Mouse (Mus musculus): ENCODE data around the gene Rad51ap1.
A peak's percentile ranks its signal among the peaks of the same experiment; 100 is the strongest.

The Rad51ap1 gene

GRCm38 (mm10) chr6:126939487-126940171, at the start of gene Rad51ap1, which contains the start of gene D6Wsu163e:
Rad51ap1 (minus strand) TSS chr6:126939587.
D6Wsu163e (plus strand) TSS chr6:126939962.
- DNase-seq, result peak; percentile 96 to 98

DNA sequence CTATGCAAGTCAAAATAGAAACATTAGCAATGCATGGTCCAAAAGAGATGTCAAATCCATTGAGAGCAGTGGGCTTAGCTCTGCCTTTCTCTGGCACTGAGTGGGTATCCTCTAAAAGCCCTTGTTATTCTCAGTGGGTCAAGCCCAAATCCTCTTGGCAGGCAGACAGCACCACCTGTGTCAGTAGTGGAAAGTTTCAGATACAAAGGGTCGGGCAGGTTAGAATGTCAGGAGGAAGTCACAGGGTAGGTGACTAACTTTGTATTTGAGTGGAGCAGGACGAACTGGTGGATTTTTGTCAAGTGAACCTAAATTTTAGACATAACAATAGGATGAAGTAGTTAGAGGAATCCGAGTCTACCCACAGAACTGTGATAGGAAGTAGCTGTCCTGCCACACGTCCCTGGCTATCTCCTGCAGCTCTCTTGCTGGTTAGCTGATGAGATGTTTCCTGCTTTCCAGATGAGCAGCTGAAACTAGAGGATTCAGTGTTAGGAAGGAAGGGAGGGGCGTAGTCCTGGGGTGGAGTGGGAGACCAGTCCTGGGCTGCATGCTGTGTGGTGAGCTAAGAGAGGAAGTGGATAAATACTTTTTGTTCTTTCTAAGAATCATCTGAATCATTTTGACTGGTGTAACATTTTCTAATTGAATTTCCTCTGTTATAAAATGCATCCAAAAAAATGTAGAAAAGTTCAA, 42.3 kb upstream of the Rad51ap1 start:
- DNase-seq, result no peak

- no peak for DNase-seq
Observed at GRCm38 (mm10) chr6:126966241-126967026, 27.0 kb upstream of the Rad51ap1 start.

DNA sequence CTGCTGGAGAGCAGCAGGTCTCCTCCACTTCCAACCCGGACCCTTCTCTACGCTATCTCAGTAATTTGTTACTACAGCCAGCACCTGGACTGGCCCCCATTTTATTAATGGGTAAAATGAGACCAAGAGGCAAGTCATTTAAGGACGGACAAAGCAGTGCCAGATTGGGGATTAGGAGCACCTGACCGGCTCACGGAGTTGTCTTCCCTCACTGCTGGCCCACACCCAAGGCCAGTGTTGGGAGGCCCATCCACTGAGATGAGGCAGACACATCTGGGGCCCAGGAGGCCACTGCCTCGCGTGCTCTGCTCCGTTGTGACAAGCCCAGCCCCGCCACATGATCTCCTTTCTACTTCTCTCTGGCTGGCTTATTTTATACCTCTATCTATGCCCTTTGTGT, 24.0 kb upstream of the Rad51ap1 start:
- no peak for DNase-seq

GRCm38 (mm10) chr6:126962709-126963108, 23.3 kb upstream of the Rad51ap1 start:
- DNase-seq, result no peak

- no peak for DNase-seq
Observed at GRCm38 (mm10) chr6:126961371-126962018, 22.1 kb upstream of the Rad51ap1 start.

DNA sequence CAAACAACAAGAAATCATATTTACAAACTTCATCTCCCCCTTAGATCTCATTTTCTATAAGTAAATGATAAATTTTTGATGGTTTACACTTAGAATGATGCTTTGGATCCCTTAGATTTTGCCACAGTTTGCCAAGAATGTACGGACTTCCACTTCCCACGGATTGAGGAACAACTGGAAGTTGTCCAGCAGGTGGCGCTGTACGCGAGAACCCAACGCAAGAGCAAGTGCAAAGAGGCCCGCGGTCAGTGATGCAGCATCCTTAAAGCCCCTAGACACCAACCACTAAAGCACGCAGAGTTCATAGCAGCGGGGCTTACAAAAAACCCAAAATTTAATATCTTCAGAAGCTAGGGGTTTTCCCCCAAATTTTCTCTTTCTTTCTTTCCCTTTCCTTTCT, 16.3 kb upstream of the Rad51ap1 start:
- DNase-seq, result peak; percentile 75 to 82

DNA sequence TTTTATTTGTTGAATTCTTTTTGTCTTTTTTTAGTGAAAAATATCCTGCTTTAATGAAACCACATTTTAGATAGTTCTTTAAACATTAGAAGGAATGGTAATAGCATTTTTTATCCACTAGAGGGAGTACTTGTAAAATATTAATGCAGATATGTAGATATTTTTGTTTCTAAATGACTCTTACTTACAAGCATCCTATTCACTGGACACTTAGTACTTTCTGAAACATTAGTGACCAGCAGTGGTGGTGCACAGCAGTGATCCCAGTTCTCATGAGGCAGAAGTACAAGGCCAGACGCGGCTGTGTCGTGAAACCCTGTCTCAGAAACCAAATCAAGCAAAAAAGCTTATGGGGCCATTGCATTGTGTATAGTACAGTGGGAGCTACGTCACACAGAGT, 8.9 kb upstream of the Rad51ap1 start:
- DNase-seq, result no peak

DNA sequence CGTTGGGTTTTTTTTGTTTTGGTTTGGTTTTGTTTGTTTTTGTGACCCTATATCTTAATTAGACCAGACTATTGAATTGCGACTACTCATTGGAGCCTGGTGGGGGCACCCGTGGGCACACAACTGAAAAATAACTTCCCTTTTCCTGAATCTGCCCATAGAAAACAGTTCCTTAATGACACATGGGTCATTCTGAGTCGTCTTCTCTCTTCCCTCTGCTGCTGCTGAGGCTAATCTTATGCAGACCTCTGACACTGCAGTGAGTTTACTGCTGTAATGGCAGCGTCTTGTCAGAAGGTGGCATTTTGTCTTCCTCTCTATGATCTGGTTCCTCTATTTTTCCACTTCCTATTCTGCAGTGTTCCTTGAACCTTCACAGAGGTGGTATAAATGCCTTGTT, 1.1 kb upstream of the Rad51ap1 start:
- DNase-seq, result peak; percentile 11 to 14

GRCm38 (mm10) chr6:126938853-126939486, 417 bp downstream of the Rad51ap1 start:
- no peak for DNase-seq

DNA sequence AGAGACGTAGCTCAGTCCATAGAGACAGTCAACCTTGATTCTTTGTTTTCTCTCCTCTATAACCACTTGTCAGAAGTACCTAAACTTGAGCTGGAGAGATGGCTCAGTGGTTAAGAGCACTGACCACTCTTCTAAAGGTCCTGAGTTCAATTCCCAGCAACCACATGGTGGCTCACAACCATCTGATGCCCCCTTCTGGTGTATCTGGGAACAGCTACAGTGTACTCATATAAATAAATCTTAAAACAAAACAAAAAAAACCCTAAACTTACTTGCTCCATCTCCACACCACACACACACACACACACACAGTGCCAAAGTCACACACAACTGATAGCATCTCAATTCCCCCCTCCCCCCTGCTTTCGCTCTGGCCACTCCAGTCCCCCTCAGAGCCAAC, 1.3 kb downstream of the Rad51ap1 start:
- no peak for DNase-seq

- DNase-seq, result no peak
Observed at GRCm38 (mm10) chr6:126932896-126933295, 6.5 kb downstream of the Rad51ap1 start.

DNA sequence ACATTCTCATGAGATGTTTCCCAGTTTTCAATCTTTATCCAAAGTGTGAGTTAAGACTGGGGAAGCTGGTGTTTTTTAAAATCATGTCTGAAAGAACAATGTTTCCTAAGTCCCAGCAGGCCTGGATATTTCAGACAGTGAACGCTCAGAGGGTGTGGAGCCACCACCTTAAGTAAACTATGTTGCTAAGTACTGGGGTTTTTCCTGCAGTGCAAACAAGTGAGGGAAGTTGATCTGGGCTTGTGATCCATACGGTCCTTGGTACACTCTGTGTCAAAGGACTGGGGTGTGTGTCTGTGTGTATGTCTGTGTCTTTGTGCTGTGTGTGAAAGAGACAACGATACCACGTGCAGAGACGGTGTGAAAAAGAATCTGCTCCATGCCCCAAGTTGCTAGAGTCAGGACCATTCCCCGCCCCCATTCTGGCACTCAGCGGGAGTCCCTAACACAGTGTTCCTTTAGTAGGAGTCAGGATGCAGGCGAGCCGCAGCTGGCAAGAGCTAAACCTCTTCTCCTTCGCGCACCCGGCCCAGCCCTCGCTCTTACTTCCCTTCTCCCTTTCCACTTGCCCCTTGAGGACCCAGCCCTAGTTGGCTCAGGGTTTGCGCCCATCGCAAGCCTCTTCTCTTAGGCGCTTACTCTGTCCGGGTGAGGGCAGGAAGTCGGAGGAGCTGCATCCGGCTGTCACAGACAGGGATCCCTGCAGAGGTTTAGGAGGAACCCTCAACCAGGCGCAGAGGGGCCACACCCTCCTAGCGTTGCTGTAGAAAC, 18.1 kb downstream of the Rad51ap1 start, which contains the start of gene Dyrk4:
Dyrk4 (minus strand) TSS at position 729 of the 771 bp plus-strand sequence.
- DNase-seq, result no peak

DNA sequence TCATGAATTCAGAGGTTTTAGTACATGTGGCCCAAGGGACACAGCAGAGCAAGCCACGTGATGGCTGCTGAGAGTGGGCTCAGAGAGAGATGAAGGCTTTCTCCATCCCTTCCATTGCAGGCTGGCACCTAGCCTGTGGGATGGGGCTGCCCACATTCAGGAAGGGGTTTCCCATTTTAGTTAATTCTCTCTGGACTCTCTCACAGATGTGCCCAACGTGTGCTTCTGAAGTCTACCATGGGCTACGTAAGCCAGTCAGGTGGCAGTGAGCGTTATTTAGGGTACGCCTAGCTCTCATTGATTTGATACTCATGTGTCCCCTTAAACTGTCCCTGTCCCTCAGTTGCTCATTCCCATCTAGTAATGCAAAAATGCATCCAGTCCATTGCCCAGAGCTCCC, 24.5 kb downstream of the Rad51ap1 start:
- DNase-seq, result no peak

GRCm38 (mm10) chr6:126910727-126911126, 28.7 kb downstream of the Rad51ap1 start:
- no peak for DNase-seq

DNA sequence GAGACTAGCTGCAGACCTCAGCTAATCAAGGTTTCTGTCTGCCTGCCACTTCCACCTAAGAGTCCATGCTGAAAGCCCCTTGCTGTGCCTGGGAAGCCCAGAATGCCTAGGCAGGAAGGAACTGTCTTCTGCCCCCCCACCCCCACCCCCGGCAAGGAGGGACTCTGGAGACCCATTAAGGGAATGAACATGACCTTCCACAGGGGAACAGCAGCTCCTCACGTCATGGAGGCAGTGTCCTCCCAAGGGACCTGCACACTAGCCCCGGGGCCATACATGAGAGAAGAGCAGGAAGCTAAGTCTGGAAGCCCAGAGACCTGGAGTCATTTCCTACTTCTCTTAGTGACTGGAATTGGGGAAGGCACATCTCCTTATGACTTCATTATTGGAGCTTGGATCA, 31.5 kb downstream of the Rad51ap1 start:
- no peak for DNase-seq

DNA sequence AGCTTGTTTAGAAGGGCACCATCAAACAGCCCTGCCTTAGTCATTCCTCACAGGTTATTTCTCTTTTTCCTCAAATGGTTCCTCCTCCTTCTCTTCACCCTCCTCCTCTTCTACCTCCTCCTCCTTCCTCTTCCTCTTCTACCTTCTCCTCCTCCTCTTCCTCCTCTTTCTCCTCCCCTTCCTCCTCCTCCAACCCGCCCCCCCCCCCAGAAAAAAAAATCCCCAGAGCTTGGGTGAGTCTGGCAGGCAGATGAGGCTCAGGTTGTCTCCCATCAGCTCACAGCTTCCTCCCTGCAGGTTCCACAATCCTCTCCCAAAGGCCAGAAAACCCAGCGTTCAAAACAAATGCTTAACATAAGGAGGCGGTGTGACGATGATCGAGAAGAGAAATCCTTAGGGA, 32.0 kb downstream of the Rad51ap1 start:
- no peak for DNase-seq

GRCm38 (mm10) chr6:126877118-126877517, 62.3 kb downstream of the Rad51ap1 start:
- DNase-seq, result no peak
